Comparison of ENCODE assay signal across 26 mouse cellular contexts in the genomic region with DNA sequence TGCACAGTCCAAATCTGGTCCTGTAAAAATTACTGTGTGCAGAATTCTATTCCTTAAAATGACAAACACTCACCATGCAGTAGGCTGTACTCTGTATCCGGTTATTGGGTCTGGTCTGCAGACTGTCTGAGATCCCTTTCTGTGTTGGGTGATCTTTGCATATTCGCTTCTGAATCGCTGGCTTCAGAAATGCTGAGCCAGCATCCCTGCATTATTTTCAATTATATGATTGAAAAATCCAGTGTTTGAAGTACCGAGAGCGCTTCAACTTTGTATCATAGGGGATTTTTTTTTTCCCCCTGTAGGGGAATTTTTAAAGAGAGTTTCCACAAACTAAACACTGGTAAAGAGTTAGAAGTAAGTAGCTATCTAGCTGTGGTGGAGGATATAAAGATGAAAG.
"Had no signal": no experiment of that assay in that cellular context is flagged by ENCODE, and none has a peak within 500 bp of the region (broad histone marks: within the 10 kb centered on the region; RNA-seq: fewer than 3 reads in every experiment).

No protein-coding gene starts in this region.

- H3K4me1 ChIP-seq: hindbrain, embryonic 10.5 days; hindbrain, embryonic 12.5 days; kidney, embryonic 15.5 days; limb, embryonic 13.5 days; limb, embryonic 15.5 days; liver, embryonic 12.5 days had no signal

- H3K9me3 ChIP-seq: heart, embryonic 13.5 days; heart, embryonic 15.5 days; hindbrain, embryonic 10.5 days; hindbrain, embryonic 12.5 days; kidney, embryonic 15.5 days; limb, embryonic 13.5 days; limb, embryonic 15.5 days; liver, embryonic 12.5 days had no signal

- ATAC-seq: hindbrain, embryonic 16.5 days; intestine, embryonic 16.5 days; liver, embryonic 12.5 days had no signal

- H3K4me3 ChIP-seq: heart, adult 2 months; heart, embryonic 13.5 days; heart, embryonic 15.5 days; hindbrain, embryonic 10.5 days; hindbrain, embryonic 12.5 days; kidney, embryonic 15.5 days; left cerebral cortex, adult 2 months; limb, embryonic 13.5 days; limb, embryonic 15.5 days; liver, embryonic 12.5 days had no signal

- DNase-seq: gastrocnemius, postnatal 14 days; gastrocnemius, postnatal 36 days; heart, adult 11 months; heart, adult 2 months; heart, postnatal 4 days; kidney, adult 11 months; kidney, adult 2 months; kidney, adult 9 months; kidney, postnatal 14 days; kidney, postnatal 36 days; layer of hippocampus, adult 9-11 months had no signal

- H3K27me3 ChIP-seq: heart, embryonic 13.5 days; heart, embryonic 15.5 days; hindbrain, embryonic 12.5 days; kidney, embryonic 15.5 days; limb, embryonic 13.5 days; limb, embryonic 15.5 days; liver, embryonic 12.5 days had no signal

- H3K4me2 ChIP-seq: heart, embryonic 11.5 days; heart, embryonic 13.5 days; heart, embryonic 15.5 days; hindbrain, embryonic 12.5 days; hindbrain, embryonic 14.5 days; kidney, embryonic 15.5 days; limb, embryonic 13.5 days; limb, embryonic 15.5 days; liver, embryonic 12.5 days had no signal

- H3K27ac ChIP-seq: heart, adult 2 months; heart, embryonic 13.5 days; heart, embryonic 15.5 days; hindbrain, embryonic 10.5 days; hindbrain, embryonic 12.5 days; hindbrain, embryonic 14.5 days; kidney, embryonic 15.5 days; kidney, postnatal 0 days; left cerebral cortex, adult 2 months; limb, embryonic 13.5 days; limb, embryonic 15.5 days; liver, embryonic 12.5 days; liver, embryonic 14.5 days had no signal

- H3K9ac ChIP-seq: heart, embryonic 13.5 days; heart, embryonic 15.5 days; hindbrain, embryonic 12.5 days; hindbrain, embryonic 14.5 days; kidney, embryonic 15.5 days; limb, embryonic 13.5 days; limb, embryonic 15.5 days; liver, embryonic 12.5 days; liver, embryonic 14.5 days had no signal
